Mouse (Mus musculus) frontal cortex, postnatal 10 days (tissue): ENCODE data around the gene Relt.
A peak's percentile ranks its signal among the peaks of the same experiment; 100 is the strongest.

Experiments used
- DNase-seq, 2 experiments: peaks; one replicate each; pipeline ENCODE4 v3.0.0; 2022; ENCODE audit warnings: low spot score in 2 of 2, mixed read lengths in 1 of 2

Relt gene

DNA sequence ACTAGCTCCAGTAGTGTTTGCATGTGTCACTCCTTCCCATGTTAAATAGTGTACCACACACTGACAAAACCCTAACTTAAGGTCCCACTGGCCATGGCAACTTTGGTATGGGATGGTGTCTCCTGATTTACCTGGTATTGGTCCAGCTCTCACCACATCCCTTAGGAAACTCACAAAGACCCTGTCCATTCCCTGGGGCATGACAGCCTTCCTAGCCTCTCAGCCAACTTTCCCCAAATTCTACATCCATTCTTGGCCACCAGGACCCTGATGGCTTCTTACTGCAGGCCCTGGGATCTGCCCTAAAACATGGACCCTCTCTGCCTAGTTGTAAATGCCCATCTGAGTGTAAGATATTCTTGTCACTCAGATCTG, 18.2 kb downstream of the Relt start:
- no peak for DNase-seq

DNA sequence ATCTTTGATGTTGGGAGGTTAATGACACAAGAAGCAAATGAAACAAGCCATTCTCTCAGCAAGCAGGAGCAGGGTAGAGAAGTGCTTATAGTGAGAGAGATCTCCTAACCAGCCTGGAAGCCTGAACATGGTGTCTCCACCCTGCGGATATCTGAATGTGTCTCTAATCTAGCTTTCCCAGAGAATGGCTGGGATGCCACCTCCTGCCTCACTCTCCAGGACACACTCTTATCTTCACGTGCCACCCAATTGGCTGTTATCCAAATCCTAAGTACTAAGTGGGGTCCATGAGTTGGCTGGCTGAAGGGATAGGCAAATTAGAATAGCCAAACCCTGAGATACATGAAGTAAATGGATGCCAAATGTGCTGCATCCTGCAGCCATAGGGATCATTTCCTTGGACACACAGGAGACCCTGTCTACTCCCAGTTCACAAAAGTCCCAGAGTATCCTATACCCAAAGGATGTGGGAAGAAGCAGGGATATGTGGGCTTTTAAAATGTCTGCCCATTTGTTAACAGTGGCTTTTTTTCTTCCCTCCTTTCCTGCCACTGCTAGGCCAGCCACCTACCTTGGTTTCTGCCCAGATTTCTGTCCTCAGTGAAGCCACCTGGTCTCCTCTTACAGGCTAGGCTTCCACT, 18.7 kb downstream of the Relt start:
- no peak for DNase-seq

DNA sequence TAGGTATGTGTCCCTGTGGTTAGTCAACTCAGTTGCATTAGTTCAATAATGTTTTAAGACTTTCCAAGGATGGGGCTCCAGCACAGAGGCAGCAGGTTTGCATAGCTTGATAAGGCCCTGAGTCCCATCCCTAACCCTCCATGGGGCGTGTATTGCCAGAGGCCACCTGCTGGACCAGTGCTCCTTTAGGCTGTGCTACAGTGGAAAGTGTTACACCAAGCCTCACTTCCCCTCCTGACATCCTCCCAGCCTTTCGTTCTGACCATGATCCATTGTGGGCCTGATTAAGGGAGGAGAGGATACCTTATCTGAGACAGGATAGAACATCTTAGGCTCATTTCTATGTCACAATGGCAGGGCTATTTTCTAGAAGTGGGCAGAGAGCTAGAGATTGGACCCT, 19.4 kb downstream of the Relt start:
- no peak for DNase-seq

GRCm38 (mm10) chr7:100842175-100842574, 21.1 kb downstream of the Relt start:
- no peak for DNase-seq

DNA sequence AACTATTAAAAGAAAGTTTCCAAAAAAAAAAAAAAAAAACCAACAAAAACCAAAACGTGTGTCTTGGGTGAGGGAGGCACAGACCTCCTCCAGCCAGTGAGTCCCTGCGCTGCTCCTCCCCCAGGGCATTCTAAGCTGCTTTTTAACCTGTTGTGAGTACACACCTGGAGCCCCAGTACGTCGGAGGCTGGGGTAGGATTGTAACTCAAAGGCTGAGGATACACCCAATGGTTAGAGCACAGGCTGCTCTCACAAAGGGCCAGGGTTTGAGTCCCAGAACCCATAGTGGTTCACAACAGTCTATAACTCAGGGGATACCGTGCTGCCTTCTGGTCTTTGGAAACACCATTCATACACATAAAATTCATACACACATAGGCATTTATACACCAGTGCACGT, 21.6 kb downstream of the Relt start:
- DNase-seq = no peak

GRCm38 (mm10) chr7:100840906-100841305, 22.3 kb downstream of the Relt start:
- no peak for DNase-seq

- DNase-seq = no peak
Observed at GRCm38 (mm10) chr7:100839632-100840402, 23.4 kb downstream of the Relt start.

DNA sequence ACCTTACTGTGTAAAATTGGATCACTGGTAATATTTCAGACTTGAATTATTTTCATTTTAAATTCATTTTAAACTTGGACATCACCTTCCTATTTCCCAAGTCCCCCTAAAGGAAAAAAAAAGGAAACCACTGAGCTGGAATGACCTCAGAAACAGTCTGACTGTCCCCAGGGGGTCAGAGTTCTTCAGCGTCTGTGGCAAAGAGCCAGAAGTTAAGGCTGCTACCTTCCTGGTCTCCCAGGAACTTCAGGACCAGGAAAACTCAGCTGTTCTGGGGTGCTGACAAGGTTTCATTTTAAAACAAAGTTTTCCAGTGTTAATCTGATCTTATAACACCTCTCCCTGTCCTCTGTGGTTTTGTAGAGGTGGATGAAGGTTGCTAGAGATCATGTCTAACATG, 25.5 kb downstream of the Relt start:
- no peak for DNase-seq

- DNase-seq = no peak
Observed at GRCm38 (mm10) chr7:100836657-100837056, 26.6 kb downstream of the Relt start.

GRCm38 (mm10) chr7:100835711-100836110, 27.5 kb downstream of the Relt start:
- DNase-seq = no peak

DNA sequence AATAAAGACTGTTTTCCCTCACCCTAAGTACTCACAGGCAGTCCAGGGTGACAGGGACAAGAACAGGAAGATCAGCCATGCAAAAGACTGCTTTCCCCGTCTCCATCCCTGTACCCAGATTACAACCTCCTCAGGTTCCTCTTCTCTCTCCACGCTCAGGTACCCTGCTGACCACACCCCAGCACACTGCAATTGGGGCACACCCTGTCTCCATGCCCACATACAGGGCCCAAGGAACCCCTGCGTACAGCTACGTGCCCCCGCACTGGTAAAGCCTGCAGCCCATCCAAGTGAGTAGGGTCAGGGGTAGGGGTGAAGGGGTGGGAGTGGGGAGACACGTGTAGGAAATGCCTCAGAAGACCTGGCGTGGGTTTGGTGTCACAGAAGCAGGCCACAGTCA, 28.1 kb downstream of the Relt start:
- no peak for DNase-seq

DNA sequence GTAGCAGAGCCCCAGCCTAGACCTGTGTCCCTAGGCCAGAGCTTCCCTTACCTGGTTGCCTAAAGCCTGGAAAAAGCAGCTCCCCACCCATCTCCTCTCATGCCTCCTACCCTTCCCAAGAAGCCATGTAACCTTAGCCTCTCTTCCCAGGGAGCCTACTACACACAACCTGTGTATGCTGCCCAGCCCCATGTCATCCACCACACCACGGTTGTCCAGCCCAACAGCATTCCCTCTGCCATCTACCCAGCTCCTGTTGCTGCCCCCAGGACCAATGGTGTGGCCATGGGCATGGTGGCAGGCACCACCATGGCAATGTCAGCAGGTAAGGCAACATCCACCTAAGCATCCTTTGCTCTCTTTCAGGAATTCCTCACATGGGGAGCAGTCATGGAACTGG, 29.4 kb downstream of the Relt start:
- DNase-seq = no peak

GRCm38 (mm10) chr7:100828549-100828948, 34.7 kb downstream of the Relt start:
- no peak for DNase-seq

GRCm38 (mm10) chr7:100824661-100825060, 38.6 kb downstream of the Relt start:
- no peak for DNase-seq

- no peak for DNase-seq
Observed at GRCm38 (mm10) chr7:100818401-100819064, 44.7 kb downstream of the Relt start.

- no peak for DNase-seq
Observed at GRCm38 (mm10) chr7:100817442-100817760, 45.8 kb downstream of the Relt start.

- DNase-seq = peak in 1 of 2 experiments; percentile 56
Observed at GRCm38 (mm10) chr7:100816759-100817441, 46.3 kb downstream of the Relt start.

GRCm38 (mm10) chr7:100815900-100816570, 47.2 kb downstream of the Relt start:
- no peak for DNase-seq

GRCm38 (mm10) chr7:100812641-100813040, 50.6 kb downstream of the Relt start:
- DNase-seq = no peak

DNA sequence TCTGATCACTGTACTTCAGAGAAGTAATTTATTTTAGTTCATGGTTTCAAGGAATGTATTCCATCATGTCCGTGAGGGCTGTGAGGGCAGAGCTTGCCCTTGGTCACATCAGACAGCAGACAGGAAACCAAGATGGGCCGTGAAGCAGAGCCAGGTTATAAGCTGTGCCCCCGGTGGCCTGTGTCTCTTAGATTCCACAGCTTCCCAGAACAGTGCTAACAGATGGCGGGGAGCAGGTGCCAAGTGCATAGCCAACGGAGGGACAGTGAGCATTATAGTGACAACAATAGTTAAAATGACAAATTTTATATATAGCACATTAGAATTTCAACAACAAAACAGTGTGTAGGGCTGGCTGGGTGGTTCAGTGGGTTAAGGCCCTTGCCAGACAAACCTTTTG, 51.3 kb downstream of the Relt start:
- DNase-seq = no peak

- DNase-seq = no peak
Observed at GRCm38 (mm10) chr7:100805391-100805790, 57.9 kb downstream of the Relt start.

DNA sequence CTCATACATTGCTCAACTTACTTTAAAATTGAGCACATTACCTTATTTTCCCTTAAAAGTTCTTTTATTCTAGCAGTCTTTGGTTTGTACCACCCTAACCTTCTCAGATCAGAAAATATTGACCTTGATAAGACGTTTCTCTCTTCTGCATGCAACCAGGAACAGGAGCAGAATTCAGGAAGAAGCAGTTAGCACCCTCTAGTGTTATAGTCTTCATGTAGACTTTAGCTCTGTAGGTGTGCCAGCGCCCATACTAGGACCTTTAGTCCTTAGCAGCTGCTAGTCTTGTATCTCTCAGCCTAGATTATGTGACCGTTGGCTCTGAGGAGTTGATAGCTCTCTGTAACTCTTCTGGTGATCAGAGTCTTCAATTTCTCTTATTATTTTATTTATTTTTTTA, 64.4 kb downstream of the Relt start:
- no peak for DNase-seq
